Mouse (Mus musculus): ENCODE data around the gene Gm11549.

GRCm38 (mm10) chr3:36532738-36533137, 11.1 kb upstream of the Gm11549 start:
- no peak for TF ChIP-seq CTCF (IDR thresholded peaks at IDR 0.05; ENCODE audit: borderline replicate concordance, control insufficient read depth, extremely low read depth, insufficient read depth, low read length, poor library complexity)
- no peak for TF ChIP-seq POLR2A (IDR thresholded peaks at IDR 0.05; ENCODE audit: control insufficient read depth, extremely low read depth, insufficient read depth, low read length, poor library complexity)

All from thymus, adult 2 months (tissue).